Mouse (Mus musculus) intestine, embryonic 16.5 days (tissue): ENCODE data around the gene Atp4b. TPM values are rescaled to one million over a fixed set of nuclear protein-coding genes. Genes with fewer than 3 reads are reported as not detected.

ENCODE experiments used
- ATAC-seq: fragments of 200-750 bp; cut with Nextera tagmentation; 2 replicates; pipeline ENCODE4 v1.8.0; 2017; ENCODE audit warnings: moderate TSS enrichment, moderate library complexity
- H3K27ac ChIP-seq: fragments of 300-500 bp; sonication (generic); 2 replicates; pipeline ENCODE4 v1.5.1; 2014; ENCODE audit warnings: mild to moderate bottlenecking, low read length
- H3K27me3 ChIP-seq: fragments of 300-500 bp; sonication (generic); replicated peaks from 2 replicates; pipeline ENCODE4 v1.6.1; 2014; ENCODE audit warnings: low read length, control low read depth, mixed read lengths; ENCODE audit not compliant: control insufficient read depth, insufficient read depth
- H3K36me3 ChIP-seq: fragments of 300-500 bp; sonication (generic); 2 replicates; pipeline ENCODE4 v1.6.1; 2014; ENCODE audit warnings: low read length, control low read depth; ENCODE audit not compliant: control insufficient read depth, insufficient read depth
- H3K4me1 ChIP-seq: fragments of 300-500 bp; sonication (generic); 2 replicates; pipeline ENCODE4 v1.6.1; 2014; ENCODE audit warnings: low read length, control low read depth, mixed read lengths; ENCODE audit not compliant: control insufficient read depth, insufficient read depth
- H3K4me2 ChIP-seq: fragments of 300-500 bp; sonication (generic); 2 replicates; pipeline ENCODE4 v1.6.1; 2014; ENCODE audit warnings: low read depth, low read length, control low read depth
- H3K4me3 ChIP-seq: fragments of 300-500 bp; sonication (generic); 2 replicates; pipeline ENCODE4 v1.5.1; 2014; ENCODE audit warnings: mild to moderate bottlenecking, low read length
- H3K9ac ChIP-seq: fragments of 300-500 bp; sonication (generic); 2 replicates; pipeline ENCODE4 v1.6.1; 2014; ENCODE audit warnings: low read depth, low read length
- H3K9me3 ChIP-seq: fragments of 300-500 bp; sonication (generic); 2 replicates; pipeline ENCODE4 v1.6.1; 2016; ENCODE audit warnings: low read length, control low read depth; ENCODE audit not compliant: control insufficient read depth
- WGBS: fragments of 180-500 bp; shearing (Covaris S2); extraction: QIAGEN DNeasy Blood & Tissue Kit; methylation state at CpG from one replicate; pipeline ENCODE4 v1.1.7; 2014; 5-methylcytosine and 5-hydroxymethylcytosine counted together
- polyA plus RNA-seq: library from polyadenylated mRNA; unstranded; fragments of >200 nt; fragmentation: Nextera tagmentation; extraction: Ambion mirVana; gene quantifications from 2 replicates; pipeline ENCODE4 v1.2.1, GENCODE M21; 2015

Atp4b gene
- polyA plus RNA-seq, 1 experiment from 2014 or later = not detected

DNA sequence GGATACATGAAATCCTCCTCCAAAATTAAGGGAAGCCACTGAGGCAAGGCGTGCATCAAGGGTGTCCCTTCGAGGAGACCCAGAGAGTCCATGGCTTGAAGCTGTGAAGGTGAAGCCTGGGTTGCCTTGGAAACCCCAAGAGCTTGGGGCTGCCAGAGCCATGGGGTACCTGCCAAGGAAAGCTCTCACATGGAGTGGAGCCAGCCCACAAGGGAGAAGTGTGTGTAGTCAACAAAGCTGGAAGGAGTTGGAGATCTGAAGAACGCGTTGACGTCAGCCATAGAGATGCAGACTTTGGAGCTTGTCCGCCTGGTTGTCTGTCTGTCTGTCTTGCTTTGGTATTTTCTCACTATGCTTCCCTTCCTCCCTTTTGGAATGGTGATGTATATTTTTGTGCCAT, 24.3 kb upstream of the Atp4b start:
- Histone ChIP-seq H3K27ac (no peak overlapping the region), H3K4me2 (no peak overlapping the region), H3K27me3 (no peaks in the 10 kb centered on the region), H3K4me3 (no peak overlapping the region), H3K9me3 (no peaks in the 10 kb centered on the region), H3K36me3 (no peaks in the 10 kb centered on the region), H3K4me1 (no peaks in the 10 kb centered on the region), H3K9ac (no peak overlapping the region)
- ATAC-seq = no peak
- WGBS = 86% methylated on average over 6 of the region's 6 CpGs

- Histone ChIP-seq H3K9ac (no peak overlapping the region), H3K27ac (no peak overlapping the region), H3K4me3 (no peak overlapping the region), H3K27me3 (no peaks in the 10 kb centered on the region), H3K9me3 (no peaks in the 10 kb centered on the region), H3K4me2 (no peak overlapping the region), H3K36me3 (no peaks in the 10 kb centered on the region), H3K4me1 (no peaks in the 10 kb centered on the region)
- 57% methylated on average over 2 of the region's 2 CpGs for WGBS
- no peak for ATAC-seq
Measured at GRCm38 (mm10) chr8:13419111-13419639, 22.6 kb upstream of the Atp4b start.

GRCm38 (mm10) chr8:13415879-13416278, 19.3 kb upstream of the Atp4b start:
- no peaks in the 10 kb centered on the region for H3K4me1 ChIP-seq
- WGBS = 77% methylated on average over 10 of the region's 10 CpGs
- no peaks in the 10 kb centered on the region for H3K27me3 ChIP-seq
- ATAC-seq = no peak
- H3K36me3 ChIP-seq = no peaks in the 10 kb centered on the region
- H3K9ac ChIP-seq = no peak overlapping the region; the same call in 1 of the 2 replicates
- no peaks in the 10 kb centered on the region for H3K9me3 ChIP-seq
- H3K27ac ChIP-seq = no peak overlapping the region
- no peak overlapping the region for H3K4me3 ChIP-seq
- no peak overlapping the region for H3K4me2 ChIP-seq

- no peaks in the 10 kb centered on the region for H3K36me3 ChIP-seq
- 47% methylated on average over 12 of the region's 12 CpGs for WGBS
- H3K27me3 ChIP-seq = no peaks in the 10 kb centered on the region
- H3K4me2 ChIP-seq = no peak overlapping the region
- H3K27ac ChIP-seq = no peak overlapping the region
- no peaks in the 10 kb centered on the region for H3K4me1 ChIP-seq
- no peaks in the 10 kb centered on the region for H3K9me3 ChIP-seq
- no peak overlapping the region for H3K9ac ChIP-seq
- no peak overlapping the region for H3K4me3 ChIP-seq
- no peak for ATAC-seq
Measured at GRCm38 (mm10) chr8:13413823-13414390, 17.3 kb upstream of the Atp4b start.

GRCm38 (mm10) chr8:13412891-13413558, 16.4 kb upstream of the Atp4b start:
- ATAC-seq = no peak
- Histone ChIP-seq H3K27me3 (no peaks in the 10 kb centered on the region), H3K27ac (no peak overlapping the region), H3K4me2 (no peak overlapping the region), H3K4me3 (no peak overlapping the region), H3K4me1 (no peaks in the 10 kb centered on the region), H3K9me3 (no peaks in the 10 kb centered on the region), H3K36me3 (no peaks in the 10 kb centered on the region), H3K9ac (no peak overlapping the region)
- 64% methylated on average over 13 of the region's 13 CpGs for WGBS

GRCm38 (mm10) chr8:13411597-13411996, 15.0 kb upstream of the Atp4b start:
- peak; percentile 50; the same call in 1 of the 2 replicates for ATAC-seq
- 24% methylated on average over 6 of the region's 6 CpGs for WGBS
- Histone ChIP-seq H3K4me2 (no peak overlapping the region), H3K27me3 (no peaks in the 10 kb centered on the region), H3K36me3 (no peaks in the 10 kb centered on the region), H3K9ac (no peak overlapping the region), H3K9me3 (no peaks in the 10 kb centered on the region), H3K4me3 (no peak overlapping the region), H3K4me1 (no peaks in the 10 kb centered on the region), H3K27ac (no peak overlapping the region)

DNA sequence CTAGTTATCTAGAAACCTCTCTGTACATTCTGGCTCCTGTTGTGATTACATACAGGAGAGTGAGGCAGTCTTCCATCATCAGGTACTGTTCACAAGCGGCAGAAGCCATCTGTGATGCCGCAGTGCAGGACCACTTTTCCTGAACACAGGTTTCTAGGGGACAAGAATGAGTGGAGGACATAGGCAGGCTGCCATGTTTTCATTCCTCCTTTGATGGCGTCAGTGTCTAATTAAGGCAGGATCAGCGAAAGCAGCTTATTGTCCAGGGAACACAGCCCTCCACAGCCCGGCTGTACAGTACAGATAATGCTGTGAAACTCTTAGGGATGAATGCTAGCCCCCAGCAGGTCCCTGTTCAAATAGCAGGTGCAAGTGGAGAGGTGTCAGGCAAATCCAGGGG, 9.4 kb upstream of the Atp4b start:
- Histone ChIP-seq H3K4me3 (no peak overlapping the region), H3K9ac (no peak overlapping the region), H3K4me1 (no peaks in the 10 kb centered on the region), H3K9me3 (no peaks in the 10 kb centered on the region), H3K27ac (no peak overlapping the region), H3K4me2 (no peak overlapping the region), H3K36me3 (no peaks in the 10 kb centered on the region), H3K27me3 (no peaks in the 10 kb centered on the region)
- 78% methylated on average over 5 of the region's 5 CpGs for WGBS
- no peak for ATAC-seq

DNA sequence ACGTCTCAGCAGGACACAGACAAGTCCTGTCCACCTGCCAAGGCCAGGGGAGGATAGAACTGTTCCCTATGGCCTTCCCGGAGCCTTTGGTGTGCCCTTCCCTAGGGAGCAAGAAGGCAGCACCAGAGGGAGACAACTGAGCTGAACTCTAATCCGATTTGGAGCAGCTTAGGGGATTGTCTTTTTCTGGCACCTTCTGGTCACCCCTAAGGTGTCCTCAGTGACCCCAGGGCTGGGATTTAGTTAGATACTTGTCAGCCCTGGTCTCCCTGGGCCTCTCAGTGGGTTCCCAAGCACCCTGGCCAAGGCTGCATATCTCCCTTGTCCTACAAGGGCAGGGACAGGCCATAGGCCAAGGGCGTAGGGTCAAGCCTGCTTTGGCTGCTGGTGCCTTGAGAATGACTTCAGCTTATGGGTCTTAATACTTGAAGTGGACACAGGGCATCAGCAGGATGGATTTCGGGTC, 8.1 kb upstream of the Atp4b start, which contains the start of gene Grk1:
TSS of gene Grk1 (plus strand) at position 416 of the 466 bp plus-strand sequence.
- no peaks in the 10 kb centered on the region for H3K9me3 ChIP-seq
- 83% methylated on average over 5 of the region's 5 CpGs for WGBS
- no peaks in the 10 kb centered on the region for H3K4me1 ChIP-seq
- H3K4me3 ChIP-seq = no peak within 1 kb of the TSS
- no peak within 1 kb of the TSS for H3K9ac ChIP-seq
- H3K36me3 ChIP-seq = no peaks in the 10 kb centered on the region
- no peak within 1 kb of the TSS for H3K27ac ChIP-seq
- H3K4me2 ChIP-seq = no peak within 1 kb of the TSS
- ATAC-seq = no peak
- no peaks in the 10 kb centered on the region for H3K27me3 ChIP-seq

DNA sequence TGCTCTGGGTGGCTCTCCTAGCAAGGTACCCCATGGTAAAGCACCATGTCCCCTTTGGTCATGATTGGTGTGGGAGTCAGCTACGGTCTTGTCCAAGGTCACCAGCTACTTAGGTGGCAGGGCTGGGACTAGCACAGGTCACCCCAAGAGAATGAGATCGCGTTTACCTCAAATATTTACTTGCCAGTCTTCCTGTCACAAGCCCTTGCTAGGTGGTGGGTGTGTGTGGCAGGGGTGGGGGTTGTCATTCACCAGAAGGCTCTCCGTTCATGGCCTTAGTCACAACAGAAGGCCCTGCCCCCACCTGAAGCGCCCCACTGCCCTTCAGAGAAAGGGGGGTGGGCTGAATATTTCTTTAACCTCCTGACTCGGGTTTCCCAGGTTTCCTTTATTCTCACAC, 6.9 kb upstream of the Atp4b start:
- 49% methylated on average over 6 of the region's 6 CpGs for WGBS
- Histone ChIP-seq H3K27ac (no peak overlapping the region), H3K4me2 (no peak overlapping the region), H3K36me3 (no peaks in the 10 kb centered on the region), H3K4me1 (no peaks in the 10 kb centered on the region), H3K9me3 (no peaks in the 10 kb centered on the region), H3K9ac (no peak overlapping the region), H3K27me3 (no peaks in the 10 kb centered on the region), H3K4me3 (no peak overlapping the region)
- ATAC-seq = no peak
